Mouse (Mus musculus) G1E (cell line): Measurements from ENCODE around the gene Cx3cr1. TPM values are rescaled to one million over a fixed set of nuclear protein-coding genes. Genes with fewer than 3 reads are reported as not detected.

Experiments
- ATAC-seq: 2 replicates; pipeline ENCODE4 v1.8.0; 2016; ENCODE audit warnings: mild to moderate bottlenecking; ENCODE audit not compliant: insufficient number of reproducible peaks, poor library complexity, low FRiP score, severe bottlenecking; ENCODE audit errors: extremely low read depth
- DNase-seq: peaks from one replicate; pipeline ENCODE4 v3.0.0; 2012; ENCODE audit warnings: low spot score
- H3K27me3 ChIP-seq: 2 replicates; pipeline ENCODE4 v1.6.1; 2012; ENCODE audit warnings: mild to moderate bottlenecking, low read length, inconsistent platforms; ENCODE audit not compliant: insufficient read depth
- H3K36me3 ChIP-seq: replicated peaks from 2 replicates; pipeline ENCODE3; 2012; ENCODE audit warnings: mild to moderate bottlenecking, inconsistent platforms
- H3K4me1 ChIP-seq: 2 replicates; pipeline ENCODE4 v1.6.1; 2012; ENCODE audit warnings: low read depth, low read length, inconsistent platforms, mixed read lengths; ENCODE audit not compliant: insufficient read depth
- H3K4me3 ChIP-seq: 2 replicates; pipeline ENCODE4 v1.5.1; 2012; ENCODE audit warnings: low read depth, mild to moderate bottlenecking, inconsistent platforms, low read length, moderate library complexity, mixed read lengths
- H3K9me3 ChIP-seq: replicated peaks from 2 replicates; pipeline ENCODE4 v1.6.1; 2012; ENCODE audit warnings: inconsistent platforms
- CTCF ChIP-seq: IDR thresholded peaks from 2 replicates; pipeline ENCODE4 v1.5.1; 2012; ENCODE audit warnings: low read depth, low read length, inconsistent platforms, mixed read lengths
- GATA1 ChIP-seq: IDR thresholded peaks from 2 replicates; pipeline ENCODE4 v1.6.1; 2012; ENCODE audit warnings: borderline replicate concordance, low read length, inconsistent platforms, mixed read lengths
- GATA2 ChIP-seq: IDR thresholded peaks from 2 replicates; pipeline ENCODE4 v1.6.1; 2012; ENCODE audit warnings: low read depth, low read length, inconsistent platforms, borderline replicate concordance
- POLR2AphosphoS5 ChIP-seq: IDR thresholded peaks from 2 replicates; pipeline ENCODE4 v1.6.1; 2012; ENCODE audit warnings: low read depth, low read length, inconsistent platforms; ENCODE audit not compliant: insufficient replicate concordance
- TAL1 ChIP-seq: conservative IDR thresholded peaks from 2 replicates; pipeline ENCODE4 v1.6.1; 2012; ENCODE audit warnings: low read depth, low read length, inconsistent platforms, mixed read lengths
- polyA plus RNA-seq: library from polyadenylated mRNA; stranded (reverse); fragments of >175 nt; gene quantifications from 2 replicates; pipeline ENCODE4 v1.2.3, GENCODE M21; 2012
- total RNA-seq, 2 experiments: library from RNA; stranded (forward) in 1 of 2; stranded (reverse) in 1 of 2; fragments of 200-1000 nt in 1 of 2; fragments of >200 nt in 1 of 2; fragmentation: Nextera tagmentation in 1 of 2; gene quantifications; 2 replicates each; pipeline ENCODE4 v1.2.3; 2014 to 2017

The Cx3cr1 gene
- total and polyA plus RNA-seq, 3 experiments = 0.22 TPM; not detected in 2

GRCm38 (mm10) chr9:120064317-120064716, 5.4 kb downstream of the Cx3cr1 start:
- peaks cover 7% of the 10 kb centered on the region; the same call in 1 of the 2 replicates for H3K27me3 ChIP-seq
- H3K4me3 ChIP-seq = no peak overlapping the region
- H3K36me3 ChIP-seq = no peaks in the 10 kb centered on the region
- no peaks in the 10 kb centered on the region for H3K4me1 ChIP-seq
- H3K9me3 ChIP-seq = no peaks in the 10 kb centered on the region
- DNase-seq = no peak
- no peak for ATAC-seq
- TF ChIP-seq POLR2AphosphoS5 (no peak), CTCF (no peak), GATA1 (no peak), GATA2 (no peak), TAL1 (no peak)

GRCm38 (mm10) chr9:120058730-120059129, 10.9 kb downstream of the Cx3cr1 start:
- Histone ChIP-seq H3K36me3 (no peaks in the 10 kb centered on the region), H3K9me3 (no peaks in the 10 kb centered on the region), H3K4me3 (no peak overlapping the region), H3K27me3 (peaks cover 4% of the 10 kb centered on the region; the same call in 1 of the 2 replicates), H3K4me1 (no peaks in the 10 kb centered on the region)
- TF ChIP-seq CTCF = no peak
- no peak for TF ChIP-seq POLR2AphosphoS5
- no peak for TF ChIP-seq GATA2
- TF ChIP-seq TAL1 = no peak
- TF ChIP-seq GATA1 = no peak
- ATAC-seq = no peak
- no peak for DNase-seq

GRCm38 (mm10) chr9:120056201-120056600, 13.5 kb downstream of the Cx3cr1 start:
- DNase-seq = no peak
- Histone ChIP-seq H3K36me3 (no peaks in the 10 kb centered on the region), H3K27me3 (peaks cover 4% of the 10 kb centered on the region; the same call in 1 of the 2 replicates), H3K4me1 (no peaks in the 10 kb centered on the region), H3K9me3 (no peaks in the 10 kb centered on the region), H3K4me3 (no peak overlapping the region)
- ATAC-seq = no peak
- TF ChIP-seq TAL1 (no peak), GATA1 (no peak), CTCF (no peak), POLR2AphosphoS5 (no peak), GATA2 (no peak)

- TF ChIP-seq CTCF = no peak
- TF ChIP-seq POLR2AphosphoS5 = no peak
- no peak for TF ChIP-seq GATA2
- TF ChIP-seq TAL1 = no peak
- no peak for TF ChIP-seq GATA1
- DNase-seq = no peak
- peaks cover 4% of the 10 kb centered on the region; the same call in 1 of the 2 replicates for H3K27me3 ChIP-seq
- no peak for ATAC-seq
- no peaks in the 10 kb centered on the region for H3K4me1 ChIP-seq
- H3K4me3 ChIP-seq = no peak overlapping the region
- H3K9me3 ChIP-seq = no peaks in the 10 kb centered on the region
- H3K36me3 ChIP-seq = no peaks in the 10 kb centered on the region
Measured at GRCm38 (mm10) chr9:120054545-120055277, 15.0 kb downstream of the Cx3cr1 start.

- H3K9me3 ChIP-seq = no peaks in the 10 kb centered on the region
- DNase-seq (no peak), ATAC-seq (no peak)
- H3K4me3 ChIP-seq = no peak overlapping the region
- TF ChIP-seq POLR2AphosphoS5 (no peak), CTCF (no peak), GATA1 (no peak), TAL1 (no peak), GATA2 (no peak)
- no peaks in the 10 kb centered on the region for H3K36me3 ChIP-seq
- no peaks in the 10 kb centered on the region for H3K4me1 ChIP-seq
- no peaks in the 10 kb centered on the region; the same call in 1 of the 2 replicates for H3K27me3 ChIP-seq
Measured at GRCm38 (mm10) chr9:120049407-120049806, 20.3 kb downstream of the Cx3cr1 start.

- Histone ChIP-seq H3K9me3 (no peaks in the 10 kb centered on the region), H3K4me1 (no peaks in the 10 kb centered on the region), H3K4me3 (no peak overlapping the region), H3K36me3 (no peaks in the 10 kb centered on the region), H3K27me3 (peaks cover under 1% of the 10 kb centered on the region; the same call in 1 of the 2 replicates)
- ATAC-seq = no peak
- no peak for DNase-seq
- no peak for TF ChIP-seq CTCF
- no peak for TF ChIP-seq GATA1
- no peak for TF ChIP-seq GATA2
- TF ChIP-seq POLR2AphosphoS5 = no peak
- no peak for TF ChIP-seq TAL1
Measured at GRCm38 (mm10) chr9:120048495-120048894, 21.2 kb downstream of the Cx3cr1 start.
